Mouse (Mus musculus) C2C12 (cell line): ENCODE data around the gene Rpl37. TPM values are rescaled to one million over a fixed set of nuclear protein-coding genes. Genes with fewer than 3 reads are reported as not detected.

Experiments used
- H3K27me3 ChIP-seq: one replicate; pipeline ENCODE4 v1.6.1; 2011; ENCODE audit not compliant: control insufficient read depth, insufficient read depth, insufficient read length
- H3K36me3 ChIP-seq: one replicate; pipeline ENCODE4 v1.6.1; 2011; ENCODE audit not compliant: control insufficient read depth, insufficient read depth
- H3K4me3 ChIP-seq: one replicate; pipeline ENCODE4 v1.5.1; 2011; ENCODE audit warnings: mild to moderate bottlenecking, control low read depth; ENCODE audit not compliant: poor library complexity, insufficient read depth, severe bottlenecking
- H3K79me2 ChIP-seq: one replicate; pipeline ENCODE4 v1.6.1; 2011; ENCODE audit not compliant: control insufficient read depth, insufficient read depth
- H3K79me3 ChIP-seq: one replicate; pipeline ENCODE4 v1.6.1; 2011; ENCODE audit warnings: low read depth, control low read depth
- H3ac ChIP-seq: one replicate; pipeline ENCODE3; 2011; ENCODE audit warnings: low read depth; ENCODE audit not compliant: control insufficient read depth, insufficient read length
- CEBPB ChIP-seq: IDR thresholded peaks from one replicate; pipeline ENCODE4 v1.6.1; 2011; ENCODE audit warnings: low read depth, mild to moderate bottlenecking, control low read depth, moderate library complexity
- CTCF ChIP-seq: IDR thresholded peaks from one replicate; pipeline ENCODE4 v1.5.1; 2011; ENCODE audit not compliant: control insufficient read depth, insufficient read depth, insufficient read length
- FOSL1 ChIP-seq: IDR thresholded peaks from one replicate; pipeline ENCODE4 v1.8.0; 2011; ENCODE audit warnings: mild to moderate bottlenecking, low read length; ENCODE audit not compliant: poor library complexity, insufficient read depth, severe bottlenecking
- MAX ChIP-seq: IDR thresholded peaks from one replicate; pipeline ENCODE4 v1.6.1; 2011; ENCODE audit warnings: mild to moderate bottlenecking, control low read depth
- MYOD1 ChIP-seq: IDR thresholded peaks from one replicate; pipeline ENCODE4 v1.6.1; 2011; ENCODE audit warnings: low read depth; ENCODE audit not compliant: control insufficient read depth, insufficient read length
- MYOG ChIP-seq: IDR thresholded peaks from one replicate; pipeline ENCODE4 v1.6.1; 2011; ENCODE audit not compliant: control insufficient read depth, insufficient read length; ENCODE audit errors: extremely low read depth
- USF1 ChIP-seq: IDR thresholded peaks from one replicate; pipeline ENCODE4 v1.6.1; 2011; ENCODE audit warnings: low read depth, mild to moderate bottlenecking, control low read depth, moderate library complexity
- polyA plus RNA-seq: library from polyadenylated mRNA; unstranded; fragments of >200 nt; fragmentation: generic; extraction: Trizol; gene quantifications from one replicate; pipeline ENCODE4 v1.2.1, GENCODE M21; 2012; ENCODE audit warnings: missing spikeins

Rpl37 gene
- polyA plus RNA-seq, 1 experiment: 4,450 TPM

GRCm38 (mm10) chr15:5154621-5155020 is 38.2 kb downstream of the Rpl37 start:
- Histone ChIP-seq H3K79me3 (peaks cover 95% of the 10 kb centered on the region), H3K36me3 (peaks cover 17% of the 10 kb centered on the region), H3K4me3 (no peak overlapping the region), H3K27me3 (no peaks in the 10 kb centered on the region), H3ac (no peak overlapping the region), H3K79me2 (peaks cover 100% of the 10 kb centered on the region)
- no peak for TF ChIP-seq USF1
- TF ChIP-seq CTCF: no peak
- no peak for TF ChIP-seq CEBPB
- TF ChIP-seq FOSL1: no peak
- TF ChIP-seq MYOG: no peak
- TF ChIP-seq MYOD1: no peak
- TF ChIP-seq MAX: no peak

GRCm38 (mm10) chr15:5155093-5155492 is 38.6 kb downstream of the Rpl37 start:
- Histone ChIP-seq H3K4me3 (no peak overlapping the region), H3ac (no peak overlapping the region), H3K27me3 (no peaks in the 10 kb centered on the region), H3K79me3 (peaks cover 95% of the 10 kb centered on the region), H3K36me3 (peaks cover 22% of the 10 kb centered on the region), H3K79me2 (peaks cover 100% of the 10 kb centered on the region)
- no peak for TF ChIP-seq USF1
- no peak for TF ChIP-seq CEBPB
- TF ChIP-seq MYOG: no peak
- no peak for TF ChIP-seq MAX
- no peak for TF ChIP-seq MYOD1
- TF ChIP-seq CTCF: no peak
- no peak for TF ChIP-seq FOSL1

- Histone ChIP-seq H3K79me3 (peaks cover 88% of the 10 kb centered on the region), H3K27me3 (no peaks in the 10 kb centered on the region), H3K79me2 (peaks cover 93% of the 10 kb centered on the region), H3ac (no peak overlapping the region), H3K4me3 (no peak overlapping the region), H3K36me3 (peaks cover 25% of the 10 kb centered on the region)
- TF ChIP-seq MYOD1 (no peak), MYOG (no peak), MAX (no peak), FOSL1 (no peak), CTCF (no peak), USF1 (no peak), CEBPB (no peak)
Measured at GRCm38 (mm10) chr15:5156355-5156754, 39.9 kb downstream of the Rpl37 start.

- Histone ChIP-seq H3K36me3 (peaks cover 31% of the 10 kb centered on the region), H3K79me3 (peaks cover 78% of the 10 kb centered on the region), H3K79me2 (peaks cover 83% of the 10 kb centered on the region), H3K27me3 (no peaks in the 10 kb centered on the region), H3K4me3 (no peak overlapping the region), H3ac (no peak overlapping the region)
- TF ChIP-seq FOSL1 (no peak), MYOD1 (no peak), MAX (no peak), CEBPB (no peak), USF1 (no peak), CTCF (no peak)
Measured at GRCm38 (mm10) chr15:5157386-5157785, 40.9 kb downstream of the Rpl37 start.

GRCm38 (mm10) chr15:5158827-5159226 is 42.4 kb downstream of the Rpl37 start:
- Histone ChIP-seq H3K36me3 (peaks cover 37% of the 10 kb centered on the region), H3ac (no peak overlapping the region), H3K27me3 (no peaks in the 10 kb centered on the region), H3K79me2 (peaks cover 69% of the 10 kb centered on the region), H3K4me3 (no peak overlapping the region), H3K79me3 (peaks cover 66% of the 10 kb centered on the region)
- TF ChIP-seq MYOD1 (no peak), MAX (no peak), CEBPB (no peak), FOSL1 (no peak), MYOG (no peak), CTCF (no peak), USF1 (no peak)
